Mouse (Mus musculus) cerebellum, postnatal 10 days (tissue): ENCODE measurements around the gene Inip.

Experiments used
- DNase-seq, 2 experiments: peaks; one replicate each; pipeline ENCODE4 v3.0.0; 2021; ENCODE audit warnings: mixed read lengths in 2 of 2

The Inip gene

DNA sequence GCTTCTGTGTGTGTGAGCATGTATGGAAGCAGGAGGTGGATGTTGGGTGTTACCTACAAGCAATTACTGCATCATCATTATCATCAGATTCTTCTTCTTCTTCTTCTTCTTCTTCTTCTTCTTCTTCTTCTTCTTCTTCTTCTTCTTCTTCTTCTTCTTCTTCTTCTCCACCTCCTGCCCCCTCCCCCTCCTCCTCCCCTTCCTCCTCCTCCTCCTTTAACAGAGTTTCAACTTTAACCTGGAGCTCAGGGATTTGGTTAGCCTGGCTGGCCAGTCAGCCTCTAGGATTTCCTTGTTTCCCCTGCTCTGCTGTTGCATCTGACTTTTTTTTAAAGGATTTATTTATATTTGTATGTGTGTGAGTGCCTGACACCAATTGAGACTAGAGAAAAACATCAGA, at the start of gene Inip:
Gene Inip, minus strand, starts transcription at position 101 of the 400 bp plus-strand sequence.
- DNase-seq: no peak

GRCm38 (mm10) chr4:59850181-59850580, 48.8 kb upstream of the Inip start:
- peak; percentile 89 to 91 for DNase-seq

DNA sequence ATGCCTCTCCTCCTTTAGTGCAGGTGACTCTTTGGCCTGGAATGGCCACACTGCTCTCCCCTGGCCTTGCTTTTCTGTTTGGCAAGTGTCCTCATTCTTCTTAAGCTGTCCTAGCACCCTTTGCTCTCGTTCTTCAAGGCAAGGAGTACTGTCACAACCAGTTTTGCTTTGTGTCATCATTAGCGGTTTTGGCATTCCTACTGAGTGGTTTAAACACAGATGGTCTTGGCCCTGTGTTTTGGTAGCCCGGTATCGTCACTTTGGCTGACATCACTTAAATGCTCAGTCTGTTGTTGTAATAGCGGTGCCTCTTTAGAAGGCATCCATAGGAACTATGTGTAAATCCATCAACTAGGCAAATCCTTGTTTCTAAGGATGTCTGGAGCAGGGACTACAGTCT, 46.1 kb upstream of the Inip start:
- DNase-seq: peak; percentile 44 to 64

DNA sequence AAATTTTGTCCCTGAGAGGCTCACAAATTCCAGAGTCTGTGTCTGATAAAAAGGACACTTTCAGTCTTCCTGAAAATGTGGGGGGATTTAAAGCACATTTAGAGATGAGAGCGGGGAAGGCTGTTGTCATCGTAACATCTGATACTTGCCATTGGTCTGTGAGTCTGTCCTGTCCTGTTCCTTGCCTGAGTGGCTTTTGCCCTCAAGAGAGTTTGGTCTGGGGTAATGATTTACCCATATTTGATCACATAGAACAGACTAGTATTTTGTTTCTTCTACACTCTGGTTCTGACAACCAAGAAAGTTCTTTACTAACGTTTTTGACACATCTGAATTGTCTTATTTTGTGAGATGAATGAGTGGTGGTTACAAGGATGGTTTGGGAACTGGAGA, 43.9 kb upstream of the Inip start:
- DNase-seq: no peak

- DNase-seq: no peak
These were observed 43.3 kb upstream of the Inip start for GRCm38 (mm10) chr4:59844460-59845244.

DNA sequence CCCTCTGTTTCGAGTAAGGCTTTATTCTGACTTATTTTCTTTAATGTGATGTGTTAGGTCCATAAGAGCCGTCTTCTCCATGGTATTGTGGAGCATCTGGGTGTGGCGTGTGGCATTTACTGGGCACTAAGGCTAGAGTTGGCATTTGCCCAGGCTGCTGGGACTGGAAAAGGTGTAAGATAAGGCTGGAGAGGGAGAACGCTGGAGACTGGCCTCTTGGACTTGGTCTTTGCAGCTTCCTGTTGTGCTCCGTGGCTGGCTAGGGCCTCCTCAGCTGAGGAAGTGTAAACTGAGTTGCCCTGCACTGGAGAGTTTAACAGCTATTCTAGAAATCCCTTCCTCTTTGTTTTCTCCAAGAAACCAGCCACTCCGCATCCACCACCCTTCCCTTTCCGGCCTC, 36.3 kb upstream of the Inip start:
- DNase-seq: peak; percentile 39 to 41

DNA sequence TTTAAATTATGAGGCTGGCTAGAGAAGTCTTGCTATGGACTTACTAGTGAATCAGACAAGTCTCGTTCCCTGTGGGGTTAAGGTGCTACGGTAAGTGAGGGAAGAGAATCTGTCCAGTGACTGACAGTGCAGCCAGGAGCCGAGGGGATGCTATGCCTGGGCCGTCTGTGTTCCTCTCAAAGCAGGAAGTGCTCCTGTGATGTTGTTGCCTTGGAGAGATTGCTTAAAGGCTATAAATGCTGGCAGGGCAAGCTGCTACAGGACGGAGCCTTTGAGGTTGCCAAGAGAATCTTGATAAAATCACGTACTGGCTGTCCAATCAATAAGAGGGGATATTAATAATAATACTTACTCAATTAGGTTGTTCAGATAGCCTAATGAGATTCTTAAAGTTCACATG, 31.4 kb upstream of the Inip start:
- DNase-seq: no peak

- DNase-seq: no peak
These were observed 29.6 kb upstream of the Inip start for GRCm38 (mm10) chr4:59831038-59831437.

- no peak for DNase-seq
These were observed 27.7 kb upstream of the Inip start for GRCm38 (mm10) chr4:59829072-59829471.

DNA sequence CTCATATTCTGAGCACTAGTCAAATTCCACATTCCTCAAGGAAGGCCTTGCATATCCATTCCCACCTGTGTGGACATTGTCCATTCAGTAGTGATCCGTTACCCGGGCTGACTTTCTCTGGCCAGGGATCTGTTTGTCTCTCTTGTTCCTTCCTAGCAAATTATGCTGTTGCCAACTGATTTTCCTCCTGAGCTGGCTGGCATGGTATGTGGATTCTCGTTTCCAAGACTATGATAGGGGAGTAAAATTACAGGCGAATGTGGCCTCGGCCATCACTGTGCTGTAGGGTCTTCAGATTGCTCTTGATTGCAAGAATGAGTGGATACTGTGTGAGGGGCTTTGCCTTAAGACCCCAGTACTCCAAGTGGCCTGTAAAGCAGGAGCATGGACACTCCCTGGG, 25.0 kb upstream of the Inip start:
- DNase-seq: peak; percentile 88 to 91

- peak; percentile 91 to 94 for DNase-seq
These were observed 24.2 kb upstream of the Inip start for GRCm38 (mm10) chr4:59825634-59826033.

GRCm38 (mm10) chr4:59824860-59825259, 23.5 kb upstream of the Inip start:
- DNase-seq: no peak

GRCm38 (mm10) chr4:59823470-59823869, 22.1 kb upstream of the Inip start:
- DNase-seq: peak; percentile 74 to 84

GRCm38 (mm10) chr4:59822119-59822518, 20.7 kb upstream of the Inip start:
- DNase-seq: peak in 1 of 2 experiments; percentile 54

DNA sequence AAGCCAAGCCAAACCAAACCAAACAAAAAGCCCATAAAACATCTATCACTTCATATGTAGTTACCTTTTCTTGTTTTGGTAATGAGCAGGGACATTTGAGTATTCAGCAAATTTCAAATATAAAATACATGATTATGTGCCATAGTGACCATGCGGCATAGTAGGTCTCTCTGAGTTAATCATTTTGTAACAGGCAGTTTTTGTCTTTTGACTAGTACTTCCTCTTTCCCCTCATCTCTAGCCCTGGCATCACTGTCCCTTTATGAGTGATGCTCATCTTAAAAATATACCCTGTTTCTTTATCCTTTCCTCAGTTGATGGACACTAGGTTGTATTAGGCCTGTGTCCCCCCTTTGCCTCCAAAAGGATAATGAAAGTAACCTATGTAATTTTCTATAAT, 20.1 kb upstream of the Inip start:
- DNase-seq: no peak

DNA sequence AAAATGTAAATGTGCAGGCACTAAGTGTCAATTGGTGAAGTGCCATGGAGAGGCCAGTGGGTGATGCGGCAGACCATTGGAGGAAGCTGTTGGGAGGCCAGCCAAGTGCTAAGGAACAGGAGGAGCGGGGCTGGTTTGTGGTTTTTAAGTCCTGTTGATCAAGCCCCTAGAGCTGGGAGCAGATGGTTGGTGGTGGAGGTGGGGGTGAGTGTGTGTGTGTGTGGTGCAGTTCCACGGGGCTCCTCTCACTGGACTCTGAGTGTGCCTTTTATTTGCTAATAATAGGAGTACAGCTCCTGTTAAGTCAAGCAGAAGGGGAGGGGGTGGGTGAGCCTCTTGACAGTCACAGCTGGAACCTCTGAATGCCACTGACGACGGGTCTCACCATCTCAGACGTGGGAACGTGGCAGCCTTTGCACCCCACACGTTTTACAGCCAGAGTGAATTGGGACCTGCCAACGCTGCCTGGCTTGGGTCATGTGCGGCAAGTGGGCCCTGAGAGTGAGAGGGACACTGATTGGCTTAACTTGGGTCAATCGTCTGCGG, 18.2 kb upstream of the Inip start:
- DNase-seq: peak; percentile 88 to 91

GRCm38 (mm10) chr4:59819054-59819472, 17.7 kb upstream of the Inip start:
- DNase-seq: peak; percentile 65 to 72

DNA sequence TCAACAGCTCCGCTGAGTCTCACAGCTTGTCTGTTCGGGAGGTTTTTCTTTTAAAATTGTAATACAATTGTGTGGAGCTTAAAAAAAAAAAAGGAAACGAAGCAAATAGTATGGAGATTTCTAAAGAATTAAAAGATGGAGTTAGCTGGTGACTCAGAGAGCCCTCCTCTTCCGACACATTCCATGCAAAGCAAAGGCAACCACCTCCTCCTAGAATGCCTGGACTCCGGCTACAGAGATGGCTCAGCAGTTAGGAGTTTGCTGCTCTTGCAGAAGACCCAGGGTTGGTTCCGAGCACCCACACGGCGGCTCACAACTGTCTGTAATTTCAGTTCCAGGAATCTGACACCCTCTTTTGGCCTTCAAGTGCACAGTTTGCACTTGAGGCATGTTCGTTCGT, 17.1 kb upstream of the Inip start:
- no peak for DNase-seq

GRCm38 (mm10) chr4:59817790-59818189, 16.4 kb upstream of the Inip start:
- DNase-seq: no peak

- DNase-seq: no peak
These were observed 15.1 kb upstream of the Inip start for GRCm38 (mm10) chr4:59816477-59816876.

GRCm38 (mm10) chr4:59816016-59816415, 14.6 kb upstream of the Inip start:
- no peak for DNase-seq

DNA sequence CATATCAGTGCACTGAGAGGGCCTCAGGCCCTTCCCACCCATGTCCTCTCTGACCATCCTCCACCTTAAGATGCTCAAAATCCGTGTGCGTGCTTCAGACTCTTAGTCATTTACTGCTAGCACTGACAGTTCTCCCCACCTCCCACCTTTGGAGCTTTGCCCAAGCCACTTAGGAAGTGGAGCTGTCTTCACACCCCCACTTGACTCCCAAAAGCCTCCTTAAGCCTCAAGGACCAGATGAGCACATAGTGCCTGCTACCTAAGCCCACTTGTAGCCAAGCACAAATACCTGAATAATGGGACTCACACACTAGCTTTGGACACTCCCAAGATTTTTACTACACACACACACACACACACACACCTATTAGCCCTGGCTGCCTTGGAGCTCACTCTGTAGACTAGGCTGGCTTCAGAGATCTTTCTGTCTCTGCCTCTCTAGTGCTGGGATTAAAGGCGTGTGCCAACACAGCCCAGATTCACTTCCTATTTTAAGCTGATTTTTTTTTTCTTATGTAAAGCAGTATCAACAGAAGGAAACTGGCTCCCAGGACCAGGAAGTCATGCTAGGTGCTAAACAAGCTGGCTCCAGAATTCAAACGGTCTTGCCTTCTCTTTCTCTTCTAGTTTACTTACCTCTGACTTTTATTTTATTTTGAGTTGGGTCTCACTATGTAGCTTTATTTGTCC, 13.9 kb upstream of the Inip start:
- DNase-seq: peak in 1 of 2 experiments; percentile 42

GRCm38 (mm10) chr4:59814094-59814493, 12.7 kb upstream of the Inip start:
- DNase-seq: no peak

DNA sequence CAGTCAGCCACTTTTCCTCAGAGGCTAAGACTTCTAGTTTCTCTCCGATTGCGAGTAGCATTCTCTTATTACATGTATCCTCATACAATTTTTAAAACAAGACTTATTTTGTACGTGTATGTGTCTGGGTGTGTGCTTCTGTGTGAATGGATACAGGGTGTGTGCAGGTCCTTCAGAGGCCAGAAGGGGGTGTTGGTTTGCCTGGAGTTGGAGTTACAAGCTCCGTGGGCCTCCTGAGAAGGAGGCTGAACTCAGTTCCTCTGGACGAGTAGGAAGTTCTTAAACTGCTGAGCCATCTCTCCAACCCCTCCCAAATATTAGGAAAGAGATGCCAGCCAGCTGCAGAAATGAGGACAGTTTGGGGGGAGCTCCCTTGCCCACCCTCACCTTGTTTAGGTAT, 7.0 kb upstream of the Inip start:
- DNase-seq: peak; percentile 53 to 58
